Mouse (Mus musculus) T-helper 2 cell (primary cell): ENCODE results near the gene Tmcc3.

ENCODE experiments used
- in situ Hi-C: fragments of 300-600 bp; cut with MboI, MseI; formaldehyde crosslinking; loops from one replicate; pipeline ENCODE4 v1.15.1; 2025; ENCODE audit warnings: high pct_unique_total_duplicates

Gene Tmcc3

GRCm38 (mm10) chr10:94360664-94361063 is 48.9 kb downstream of the Tmcc3 start:
- in situ Hi-C loops, result no loop called here

- in situ Hi-C loops, result no loop called here
These were observed 59.5 kb downstream of the Tmcc3 start for GRCm38 (mm10) chr10:94371293-94371692.

GRCm38 (mm10) chr10:94376941-94377340 is 65.2 kb downstream of the Tmcc3 start:
- in situ Hi-C loops, result no loop called here

GRCm38 (mm10) chr10:94377844-94378243 is 66.1 kb downstream of the Tmcc3 start:
- in situ Hi-C loops, result no loop called here

- in situ Hi-C loops, result no loop called here
These were observed 66.6 kb downstream of the Tmcc3 start for GRCm38 (mm10) chr10:94378383-94378782.

GRCm38 (mm10) chr10:94380082-94380481 is 68.3 kb downstream of the Tmcc3 start:
- in situ Hi-C loops, result no loop called here

GRCm38 (mm10) chr10:94380662-94381392 is 69.1 kb downstream of the Tmcc3 start:
- in situ Hi-C loops, result no loop called here

- in situ Hi-C loops, result no loop called here
These were observed 69.6 kb downstream of the Tmcc3 start for GRCm38 (mm10) chr10:94381393-94381740.

- in situ Hi-C loops, result no loop called here
These were observed 70.9 kb downstream of the Tmcc3 start for GRCm38 (mm10) chr10:94382618-94383017.

- in situ Hi-C loops, result no loop called here
These were observed 71.8 kb downstream of the Tmcc3 start for GRCm38 (mm10) chr10:94383565-94383964.

GRCm38 (mm10) chr10:94389219-94389618 is 77.5 kb downstream of the Tmcc3 start:
- in situ Hi-C loops, result no loop called here

- in situ Hi-C loops, result no loop called here
These were observed 79.3 kb downstream of the Tmcc3 start for GRCm38 (mm10) chr10:94391049-94391448.

- in situ Hi-C loops, result no loop called here
These were observed 82.5 kb downstream of the Tmcc3 start for GRCm38 (mm10) chr10:94394286-94394685.

- in situ Hi-C loops, result no loop called here
These were observed 86.3 kb downstream of the Tmcc3 start for GRCm38 (mm10) chr10:94397833-94398596.

GRCm38 (mm10) chr10:94400895-94401294 is 89.1 kb downstream of the Tmcc3 start:
- in situ Hi-C loops, result no loop called here

- in situ Hi-C loops, result no loop called here
These were observed 93.7 kb downstream of the Tmcc3 start for GRCm38 (mm10) chr10:94405456-94405855.

- in situ Hi-C loops, result no loop called here
These were observed 95.1 kb downstream of the Tmcc3 start for GRCm38 (mm10) chr10:94406821-94407220.

- in situ Hi-C loops, result no loop called here
These were observed 96.8 kb downstream of the Tmcc3 start for GRCm38 (mm10) chr10:94408356-94409146.

GRCm38 (mm10) chr10:94409661-94410060 is 97.9 kb downstream of the Tmcc3 start:
- in situ Hi-C loops, result loop anchor here (5.0 kb wide), 2 partner anchors 72 to 148 kb away; no protein-coding TSS in a partner anchor

- in situ Hi-C loops, result loop anchor here (5.0 kb wide), 2 partner anchors 74 to 146 kb away; no protein-coding TSS in a partner anchor
These were observed 99.8 kb downstream of the Tmcc3 start for GRCm38 (mm10) chr10:94411594-94411993.

- in situ Hi-C loops, result loop anchor here (5.0 kb wide), 2 partner anchors 77 to 143 kb away; no protein-coding TSS in a partner anchor
These were observed 102.3 kb downstream of the Tmcc3 start for GRCm38 (mm10) chr10:94413770-94414651.
